Mouse (Mus musculus) A20 (cell line): ENCODE data around the gene Nrgn.
A peak's percentile ranks its signal among the peaks of the same experiment; 100 is the strongest.

ENCODE experiments used
- DNase-seq: peaks from one replicate; pipeline ENCODE4 v3.0.0-alpha.2; 2011; ENCODE audit warnings: low read depth, low spot score

Gene Nrgn

DNA sequence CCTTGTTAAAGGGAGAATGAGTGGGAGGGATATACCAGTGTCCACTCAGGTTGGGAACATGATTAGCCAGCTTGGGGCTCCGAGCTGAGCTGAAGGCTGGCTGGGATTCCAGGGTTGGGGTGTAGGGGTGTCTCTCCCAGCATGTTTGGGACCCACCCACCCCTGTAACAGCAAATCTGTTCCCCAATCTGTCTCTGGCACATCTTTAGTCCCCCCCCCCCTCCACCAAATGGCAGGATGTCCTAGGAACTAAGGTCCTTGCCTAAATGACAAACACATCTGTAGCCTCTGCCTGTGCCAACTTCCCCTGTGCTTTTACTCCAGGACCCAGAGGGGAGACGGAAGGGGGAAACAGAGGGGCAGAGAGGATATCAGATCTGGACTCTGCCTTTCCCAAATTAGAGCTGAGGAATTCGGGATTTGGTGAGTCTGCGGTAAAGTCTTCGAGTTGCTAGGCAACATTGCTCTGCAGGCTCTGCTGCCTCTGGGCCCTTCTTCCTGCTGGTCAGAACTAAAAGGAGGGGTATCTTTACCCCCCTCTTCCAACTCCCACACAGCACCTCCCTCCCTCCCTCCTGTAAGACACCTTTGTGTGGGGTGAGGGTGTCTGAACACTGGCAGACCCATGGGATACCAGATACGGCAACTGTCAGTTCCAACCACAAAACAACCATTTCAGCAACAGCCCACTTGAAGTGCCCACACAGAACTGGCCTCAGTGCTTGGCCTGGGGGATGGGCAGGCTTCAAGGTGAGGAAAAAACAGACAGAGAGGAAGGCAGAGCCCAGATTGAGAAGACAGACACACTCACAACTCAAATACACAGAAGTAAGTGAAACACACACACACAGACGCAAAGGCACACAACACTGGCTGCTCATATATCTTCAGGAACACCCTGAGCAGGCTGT, 2.4 kb upstream of the Nrgn start, which contains the start of gene Siae:
Gene Siae (plus strand): TSS at position 861 of the 911 bp plus-strand sequence.
- DNase-seq = no peak

DNA sequence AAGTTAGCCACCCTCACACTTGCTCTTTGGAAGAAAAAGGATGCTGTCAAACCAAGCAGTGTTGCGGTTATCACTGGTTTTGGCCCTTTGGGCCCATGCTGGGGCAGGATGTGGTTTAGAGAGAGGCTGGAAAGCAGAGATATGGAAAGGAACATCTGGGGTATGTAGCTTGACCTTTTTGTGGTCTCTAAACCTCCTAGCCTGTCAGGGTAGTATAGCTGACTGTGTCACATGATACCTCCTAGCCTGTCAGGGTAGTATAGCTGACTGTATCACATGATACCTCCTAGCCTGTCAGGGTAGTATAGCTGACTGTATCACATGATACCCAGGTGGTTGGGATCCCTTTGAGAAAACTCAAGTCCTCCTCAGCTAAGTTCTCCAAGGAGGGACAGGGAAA, 1.6 kb upstream of the Nrgn start:
- no peak for DNase-seq

DNA sequence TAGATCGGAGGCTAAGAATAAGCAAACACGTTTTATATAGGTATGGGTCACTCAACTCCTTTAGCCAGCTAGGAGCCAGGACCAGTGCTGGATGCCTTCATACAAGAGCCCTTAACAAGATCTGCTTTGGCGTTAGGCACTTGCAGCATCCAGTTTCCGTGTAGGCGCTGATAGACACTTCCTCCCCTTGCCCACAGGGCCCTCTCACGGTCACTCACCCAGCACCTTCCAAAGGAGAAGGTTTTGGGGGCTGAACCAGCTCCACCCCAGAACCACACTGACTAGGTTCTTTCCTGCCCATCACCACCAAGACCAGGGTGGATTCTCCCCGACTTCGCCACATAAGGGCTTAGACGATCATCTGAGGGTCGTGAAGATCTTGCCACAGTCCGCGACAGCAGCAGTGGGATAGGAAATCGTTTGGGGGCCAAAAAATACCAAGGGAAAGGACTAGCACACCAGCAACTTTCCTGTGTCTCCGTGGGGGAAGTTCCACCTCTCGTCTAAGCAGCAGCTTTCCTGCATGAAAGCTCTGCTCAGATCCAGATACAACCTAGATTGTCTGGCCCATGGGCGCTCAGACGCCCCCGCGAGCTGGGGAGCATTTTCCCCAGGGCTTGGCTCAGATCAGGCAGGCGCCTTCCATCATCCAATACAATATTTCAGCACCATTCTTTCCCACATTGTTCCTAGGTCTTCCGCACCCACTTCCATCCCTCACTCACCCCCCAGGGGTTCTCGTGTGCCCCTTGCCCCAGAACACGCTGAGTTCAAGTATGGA, 763 bp downstream of the Nrgn start:
- no peak for DNase-seq

DNA sequence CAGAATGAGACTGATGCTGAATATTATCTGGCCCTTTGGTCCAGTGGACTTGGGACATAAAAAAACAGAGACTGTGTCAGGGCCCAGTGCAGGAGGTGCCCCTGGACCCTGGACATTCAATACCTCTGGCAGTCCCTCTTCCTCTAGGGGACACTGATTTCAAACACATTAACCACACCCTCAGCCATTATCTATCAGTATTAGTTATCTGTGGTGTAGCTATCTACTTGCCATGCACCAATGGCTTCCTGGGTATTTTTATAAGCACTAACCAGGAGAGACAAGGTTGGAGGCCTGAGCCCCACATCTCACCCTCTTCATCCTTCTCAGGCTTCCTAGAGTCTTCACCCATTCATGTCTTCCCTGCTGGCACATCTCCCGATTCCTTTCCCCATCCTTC, 2.3 kb downstream of the Nrgn start:
- no peak for DNase-seq

DNA sequence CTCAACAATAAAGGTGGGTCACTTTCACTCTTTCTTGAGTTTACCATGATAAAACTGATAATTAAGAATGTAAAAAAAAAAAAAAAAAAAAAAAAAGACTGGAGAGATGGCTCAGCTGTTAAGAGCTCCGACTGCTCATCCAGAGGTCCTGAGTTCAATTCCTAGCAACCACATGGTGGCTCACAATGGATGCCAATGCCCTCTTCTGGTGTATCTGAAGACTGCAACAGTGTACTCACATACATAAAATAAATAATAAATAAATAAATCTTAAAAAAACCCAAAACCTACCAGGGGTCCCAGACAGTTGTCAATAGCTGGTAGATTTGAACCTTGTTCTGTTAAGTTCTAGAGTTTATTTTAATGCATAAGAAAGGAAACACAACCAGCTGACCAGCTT, 5.8 kb downstream of the Nrgn start:
- DNase-seq = peak; percentile 32

DNA sequence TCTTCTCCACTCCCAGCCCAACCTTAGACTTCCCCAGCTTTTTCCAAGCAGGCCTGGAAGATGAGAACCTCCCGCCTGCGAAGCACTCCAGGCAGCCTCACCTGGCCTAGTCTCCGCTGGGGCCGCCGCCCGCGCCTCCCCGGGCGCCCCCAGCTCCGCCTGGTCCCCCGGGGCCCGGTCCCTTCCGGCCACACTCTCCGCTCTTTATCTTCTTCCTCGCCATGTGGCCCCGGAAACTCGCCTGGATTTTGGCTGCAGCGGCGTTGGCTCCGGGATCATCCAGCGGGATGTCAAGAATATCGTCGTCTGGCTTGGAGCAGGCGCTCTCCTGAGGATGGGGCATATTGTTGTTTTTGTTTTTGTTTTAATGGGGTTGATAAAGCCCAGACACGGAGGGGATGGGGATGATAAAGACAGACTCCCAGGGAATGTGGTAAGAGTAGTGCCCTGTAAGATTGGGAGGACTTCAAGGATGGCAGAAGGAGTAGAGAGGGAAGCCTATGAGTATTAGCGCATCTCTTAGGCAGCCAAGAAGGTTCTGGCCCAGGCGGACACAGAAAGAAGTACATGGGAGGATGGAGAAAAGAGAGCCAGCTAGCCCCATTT, 6.8 kb downstream of the Nrgn start:
- no peak for DNase-seq

DNA sequence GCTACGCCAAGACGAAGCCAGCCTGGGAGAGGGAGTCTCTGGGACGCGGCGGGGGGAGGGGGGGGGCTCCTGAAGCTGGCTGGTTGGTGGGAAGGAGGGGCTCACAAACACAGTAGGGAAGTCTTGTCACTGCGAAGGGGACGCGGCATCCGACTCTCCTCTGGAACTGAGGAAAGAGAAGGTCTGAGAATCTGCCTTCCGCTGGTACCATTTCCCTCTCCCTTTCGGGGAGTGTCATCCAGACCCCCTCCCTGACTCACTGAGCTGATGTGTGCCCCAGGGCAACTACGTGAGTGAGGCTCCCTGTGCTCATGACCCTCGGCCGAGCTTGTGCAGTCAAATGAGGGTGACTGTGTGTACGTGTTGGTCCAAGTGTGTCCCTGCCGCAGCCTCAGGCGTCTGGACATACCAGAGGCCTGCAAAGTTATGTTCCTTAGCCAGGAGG, 7.5 kb downstream of the Nrgn start:
- peak; percentile 11 for DNase-seq

DNA sequence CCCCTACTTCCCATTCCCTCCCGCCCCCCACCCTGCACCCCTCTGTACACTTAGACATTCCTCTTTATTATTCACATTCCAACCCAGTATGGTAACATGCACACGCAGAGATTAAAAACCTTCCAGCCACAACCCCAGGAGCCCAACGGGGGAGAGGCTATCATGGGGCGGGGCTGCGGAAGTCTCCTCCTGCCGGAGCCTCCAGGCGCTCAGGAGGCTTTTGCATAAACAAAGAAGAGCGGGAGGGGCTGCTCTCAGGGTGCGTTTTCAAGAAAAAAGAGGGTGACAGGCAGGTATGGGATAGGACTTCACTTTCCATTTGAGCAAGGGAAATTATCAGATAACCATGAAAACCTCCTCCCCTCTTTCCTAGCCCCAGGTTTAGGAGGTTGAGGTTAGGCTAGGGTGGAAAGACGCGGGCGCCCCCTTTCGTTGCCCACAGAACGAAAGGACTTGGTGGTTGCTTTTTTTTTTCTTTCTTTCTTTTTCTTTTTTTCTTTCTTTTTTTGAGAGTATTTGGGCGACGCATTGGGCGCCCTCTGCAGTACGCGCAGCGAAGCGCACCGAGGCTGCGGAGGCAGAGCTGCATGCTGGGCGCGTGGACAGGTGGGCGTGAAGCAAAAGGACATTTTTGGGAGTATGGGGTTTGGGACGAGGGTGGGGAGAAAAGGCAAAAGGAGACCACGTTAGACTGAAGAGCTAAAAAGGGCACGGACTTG, 8.1 kb downstream of the Nrgn start:
- DNase-seq = peak; percentile 77

DNA sequence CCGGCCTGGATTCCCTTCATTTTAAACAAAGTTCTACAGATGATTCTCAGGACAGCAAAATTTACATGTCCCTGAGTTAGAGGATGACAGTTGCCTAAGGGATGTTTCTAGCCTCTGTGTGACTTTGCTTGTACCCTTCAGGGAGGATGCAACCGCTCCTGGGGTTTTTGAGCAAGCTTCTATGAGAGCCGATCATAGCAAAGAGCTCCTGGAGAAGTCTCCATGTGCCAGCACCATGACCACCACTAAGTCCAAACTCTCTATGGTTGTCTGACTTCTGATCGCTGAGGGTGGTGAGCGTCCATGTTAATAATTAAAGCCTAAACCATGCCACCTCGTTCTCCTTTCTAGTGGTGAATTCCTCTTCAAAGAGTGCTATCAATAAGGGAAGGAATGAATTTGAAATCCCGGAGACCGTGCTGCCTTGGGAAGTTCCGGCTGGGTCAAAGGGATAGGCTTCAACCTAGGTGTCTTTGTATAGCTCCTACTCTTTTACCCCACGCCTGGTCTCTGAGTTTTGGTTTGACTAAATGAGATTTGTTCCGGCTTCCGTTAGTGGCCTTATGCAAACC, 8.7 kb downstream of the Nrgn start:
- DNase-seq = no peak

DNA sequence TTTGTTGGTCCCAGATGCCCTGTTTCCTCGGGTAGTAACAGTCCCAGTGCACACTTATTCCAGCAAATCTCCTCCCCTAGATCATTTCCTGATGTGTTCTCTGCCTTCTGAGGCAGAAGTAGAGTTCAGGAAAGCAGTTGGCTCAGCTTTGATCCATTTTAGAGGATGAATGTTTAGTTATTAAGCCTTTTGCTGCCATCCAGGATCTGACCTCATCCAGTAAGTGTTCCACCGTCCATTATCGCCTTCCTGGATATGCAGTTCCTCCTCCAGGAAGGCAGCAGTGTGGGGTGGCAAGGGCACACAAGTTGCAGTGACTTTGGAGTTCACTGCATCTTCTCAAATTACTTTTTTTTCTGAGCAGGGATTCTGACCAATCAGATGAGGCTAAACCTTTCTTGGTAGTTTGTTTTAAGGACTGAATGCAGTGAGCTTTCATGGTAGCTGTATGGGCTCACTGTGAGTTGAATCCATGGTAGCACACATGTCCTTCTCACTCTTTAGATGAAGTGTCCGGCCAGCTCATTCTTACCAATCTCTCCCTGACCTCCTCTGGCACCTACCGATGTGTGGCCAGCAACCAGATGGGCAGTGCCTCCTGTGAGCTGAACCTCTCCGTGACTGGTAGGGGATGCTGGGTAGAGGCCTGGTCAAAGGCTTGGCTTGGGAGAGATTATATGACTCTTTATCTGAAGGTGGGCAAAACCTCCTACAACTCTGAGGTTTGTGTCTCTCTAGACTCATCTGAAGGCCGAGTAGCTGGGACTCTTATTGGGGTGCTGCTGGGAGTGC, 10.7 kb downstream of the Nrgn start:
- no peak for DNase-seq

DNA sequence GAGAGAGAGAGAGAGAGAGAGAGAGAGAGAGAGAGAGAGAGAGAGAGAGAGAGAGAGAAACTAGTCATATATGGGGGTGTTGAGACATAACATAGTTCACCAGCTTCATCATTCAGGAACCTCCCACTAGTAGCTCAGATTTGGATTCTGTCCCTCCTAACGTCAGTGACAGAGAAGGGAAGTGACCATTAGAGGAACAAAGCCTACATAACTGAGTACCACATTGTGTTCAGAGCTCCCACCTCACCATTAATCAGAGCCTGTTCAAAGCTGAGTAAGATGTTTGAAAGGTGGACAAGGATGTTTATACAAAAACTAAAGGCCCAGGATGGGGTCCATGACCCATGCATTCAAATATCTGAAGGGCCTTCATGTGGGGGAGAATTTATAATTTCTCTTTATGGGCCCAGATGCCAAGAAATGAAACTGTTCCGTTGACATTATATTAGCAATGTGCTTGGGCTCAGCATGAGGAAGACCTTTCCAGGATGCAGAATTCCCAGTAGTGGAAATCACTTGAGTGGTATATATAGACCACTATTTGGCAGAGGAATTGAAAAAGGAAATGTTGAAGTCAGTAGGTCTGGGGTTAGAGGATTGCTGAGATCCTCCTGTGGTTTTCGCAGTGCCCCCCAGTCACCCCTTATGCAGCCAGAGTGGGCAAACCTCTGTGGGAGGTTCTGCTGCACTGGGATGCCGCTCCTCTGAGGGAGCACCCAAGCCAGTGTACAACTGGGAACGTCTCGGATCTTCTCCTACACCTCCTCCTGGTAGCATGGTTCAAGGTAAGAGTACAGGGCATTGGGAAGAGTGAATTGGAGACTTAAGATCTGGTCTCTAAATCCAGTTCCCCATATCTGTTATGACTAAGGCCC, 11.8 kb downstream of the Nrgn start:
- DNase-seq = no peak

DNA sequence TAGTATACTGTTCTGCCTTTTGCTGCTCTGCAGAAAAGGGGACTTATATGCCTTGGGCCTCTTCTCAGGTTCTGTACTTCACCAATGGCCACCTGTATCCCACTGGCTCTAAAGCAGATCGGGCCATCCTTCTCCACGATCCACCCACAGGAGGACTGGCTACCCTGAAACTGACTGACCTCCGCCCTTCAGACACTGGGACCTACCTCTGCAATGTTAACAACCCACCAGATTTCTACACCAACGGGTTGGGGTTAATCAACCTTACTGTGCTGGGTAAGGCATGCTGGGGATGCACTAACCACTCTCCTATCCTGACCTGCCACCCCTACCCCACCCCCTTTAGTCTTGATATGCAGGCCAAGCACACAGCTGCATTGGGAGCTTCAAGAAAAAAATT, 12.5 kb downstream of the Nrgn start:
- DNase-seq = no peak

DNA sequence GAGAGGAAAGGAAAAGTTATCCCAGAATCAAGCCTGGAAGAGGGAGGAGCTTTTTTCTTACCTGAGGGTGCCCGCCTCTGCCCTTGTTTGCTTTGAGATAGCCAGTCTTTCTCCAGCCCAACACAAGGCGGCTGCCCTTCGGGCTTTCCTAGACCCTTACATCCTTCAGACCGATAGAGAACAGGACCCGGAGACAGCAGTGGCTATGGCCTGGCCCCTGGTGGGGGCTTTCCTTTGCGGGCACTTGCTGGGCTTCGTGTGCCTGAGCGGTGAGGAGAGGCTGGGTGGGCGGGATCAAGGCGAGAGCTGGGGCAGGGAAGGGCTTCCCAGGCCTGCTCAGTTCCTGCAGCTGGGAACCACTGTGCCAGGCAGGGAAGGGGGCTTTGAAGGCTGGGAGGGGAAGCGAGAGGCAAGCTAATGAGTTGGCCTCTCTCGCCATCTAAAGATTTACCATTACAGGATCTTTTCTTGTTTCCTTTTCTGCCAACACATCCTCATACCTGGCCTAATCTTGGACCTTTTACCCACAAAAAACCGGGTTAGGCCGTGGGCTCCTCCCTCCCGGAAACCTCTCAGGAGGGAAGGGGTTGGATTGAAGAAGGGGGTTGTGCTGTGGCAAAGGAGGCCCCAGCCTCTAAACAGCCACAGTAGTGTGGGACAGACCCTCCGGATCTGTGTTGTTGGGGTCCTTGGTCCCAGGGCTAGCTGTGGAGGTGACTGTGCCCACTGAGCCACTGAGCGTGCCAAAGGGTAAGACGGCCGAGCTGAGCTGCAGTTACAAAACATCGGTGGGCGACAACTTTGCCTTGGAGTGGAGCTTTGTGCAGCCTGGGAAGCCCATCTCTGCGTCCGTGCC, 13.3 kb downstream of the Nrgn start, which contains the start of gene Vsig2:
Gene Vsig2 (plus strand): TSS at position 86 of the 856 bp plus-strand sequence.
- DNase-seq = no peak

DNA sequence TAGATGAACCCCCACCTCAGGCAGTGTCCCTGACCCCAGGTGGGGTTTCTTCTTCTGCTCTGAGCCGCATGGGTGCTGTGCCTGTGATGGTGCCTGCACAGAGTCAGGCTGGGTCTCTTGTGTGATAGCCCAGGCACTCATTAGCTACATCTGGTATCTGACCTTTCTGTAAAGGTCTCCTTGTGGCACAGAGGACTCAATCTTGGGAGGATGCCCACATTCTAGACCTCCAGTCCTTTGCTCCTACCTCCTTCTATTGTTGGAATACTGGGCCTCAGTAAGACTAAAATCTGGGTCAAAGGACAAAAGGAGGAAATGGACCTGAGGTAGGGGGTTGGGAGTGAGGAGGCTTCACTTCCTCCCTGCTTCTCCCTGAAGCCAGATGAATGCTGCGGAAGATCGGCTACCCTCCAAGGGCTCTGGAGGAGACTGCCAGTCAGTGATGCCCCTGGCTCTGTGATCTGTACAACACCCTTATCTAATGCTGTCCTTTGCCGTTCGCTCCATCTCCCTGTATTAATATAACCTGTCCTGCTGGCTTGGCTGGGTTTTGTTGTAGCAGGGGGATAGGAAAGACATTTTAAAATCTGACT, 14.9 kb downstream of the Nrgn start:
- no peak for DNase-seq

DNA sequence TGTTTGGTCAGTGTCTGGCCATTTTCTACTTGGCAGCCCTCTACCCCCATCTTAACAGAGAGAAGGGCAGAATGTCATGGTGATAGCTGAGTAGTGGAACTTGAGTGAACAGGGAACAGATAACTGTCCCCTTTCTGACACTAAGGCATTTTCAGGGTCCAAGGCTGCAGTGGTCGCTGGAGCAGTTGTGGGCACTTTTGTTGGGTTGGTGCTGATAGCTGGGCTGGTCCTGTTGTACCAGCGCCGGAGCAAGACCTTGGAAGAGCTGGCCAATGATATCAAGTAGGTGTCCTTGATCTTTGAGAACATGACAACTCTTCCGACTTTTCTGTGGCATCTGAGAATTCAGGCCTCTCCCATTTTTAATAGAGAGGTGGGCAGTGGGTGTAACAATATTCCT, 15.9 kb downstream of the Nrgn start:
- DNase-seq = no peak

DNA sequence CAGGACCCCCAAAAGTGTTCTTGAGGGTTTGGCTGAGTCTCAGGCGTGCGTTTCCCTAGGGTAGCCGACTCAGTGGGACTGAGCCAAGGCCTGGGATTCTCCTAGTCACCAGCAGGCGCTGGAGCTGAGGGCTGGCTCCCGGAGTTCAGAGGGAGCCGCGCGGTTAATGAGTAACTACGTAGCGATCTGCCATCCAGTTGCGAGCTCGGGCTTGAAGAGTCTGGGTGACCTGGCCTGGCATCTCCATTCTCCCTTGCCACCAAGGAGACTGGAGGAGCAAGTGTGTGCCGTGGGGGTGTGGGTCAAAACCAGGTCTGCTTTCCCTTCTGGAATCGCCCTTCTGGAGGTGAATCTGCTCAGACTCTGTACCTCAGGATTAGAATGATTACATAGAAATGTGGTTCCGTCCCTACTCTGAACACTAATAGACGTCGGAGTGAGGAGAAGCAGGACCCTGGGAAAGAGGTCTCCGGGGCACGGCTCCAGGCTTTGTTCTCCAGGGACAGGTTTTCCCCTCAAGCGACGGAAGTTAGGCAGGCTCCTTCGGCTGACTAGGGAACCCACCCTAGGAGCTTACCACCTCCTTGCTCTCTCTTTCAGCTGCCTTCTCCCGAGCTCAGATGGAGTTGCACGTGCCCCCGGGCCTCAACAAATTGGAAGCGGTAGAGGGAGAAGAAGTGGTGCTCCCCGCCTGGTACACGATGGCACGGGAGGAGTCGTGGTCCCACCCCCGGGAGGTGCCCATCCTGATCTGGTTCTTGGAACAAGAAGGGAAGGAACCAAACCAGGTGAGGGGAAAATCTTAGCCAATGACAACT, 21.6 kb downstream of the Nrgn start:
- DNase-seq = no peak
